Mouse (Mus musculus) liver, adult 2 months (tissue): Measurements from ENCODE around the gene Zfp658.

Experiments
- CTCF ChIP-seq: fragments of 200-500 bp; IDR thresholded peaks from 2 replicates; pipeline ENCODE4 v1.5.1; 2011; ENCODE audit warnings: low read depth, low read length, control low read depth
- POLR2A ChIP-seq: fragments of 200-500 bp; IDR thresholded peaks from 2 replicates; pipeline ENCODE4 v1.6.1; 2011; ENCODE audit warnings: low read length, control low read depth; ENCODE audit not compliant: insufficient read depth; ENCODE audit errors: extremely low read depth

- TF ChIP-seq POLR2A (no peak), CTCF (no peak)
These were observed 39.8 kb downstream of the Zfp658 start for GRCm38 (mm10) chr7:43601884-43602283.
